Mouse (Mus musculus): ENCODE measurements around the gene Mbd3.

DNA sequence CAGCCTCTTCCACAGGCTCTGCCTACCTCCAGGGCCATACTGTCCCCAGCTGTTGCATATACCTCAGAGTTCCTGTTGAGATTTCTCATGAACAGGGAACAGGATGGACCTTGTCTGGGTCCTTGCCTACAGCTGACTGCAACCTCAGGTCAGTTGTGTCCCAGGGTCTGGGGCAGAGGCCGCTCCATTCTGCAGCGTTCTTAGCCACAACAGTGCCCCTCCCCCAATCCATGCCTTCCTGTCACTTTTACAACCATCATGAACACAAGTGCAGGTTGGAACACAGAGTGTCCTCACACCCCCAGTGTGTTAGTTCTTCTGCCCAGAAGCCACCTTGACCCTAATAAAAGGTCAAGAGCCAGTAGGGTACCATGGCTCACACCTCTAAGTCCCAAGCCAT is 10.6 kb downstream of the Mbd3 start:
- TF ChIP-seq EP300 (IDR thresholded peaks at IDR 0.05; ENCODE audit: low read length) (no peak), RCOR1 (conservative IDR thresholded peaks at IDR 0.05; ENCODE audit: low read depth, low read length) (no peak), ZNF384 (IDR thresholded peaks at IDR 0.05; ENCODE audit: low read depth, low read length) (no peak), CHD2 (IDR thresholded peaks at IDR 0.05; ENCODE audit: low read length) (no peak)
